ENCODE assay signal across 9 mouse cellular contexts in the genomic region with DNA sequence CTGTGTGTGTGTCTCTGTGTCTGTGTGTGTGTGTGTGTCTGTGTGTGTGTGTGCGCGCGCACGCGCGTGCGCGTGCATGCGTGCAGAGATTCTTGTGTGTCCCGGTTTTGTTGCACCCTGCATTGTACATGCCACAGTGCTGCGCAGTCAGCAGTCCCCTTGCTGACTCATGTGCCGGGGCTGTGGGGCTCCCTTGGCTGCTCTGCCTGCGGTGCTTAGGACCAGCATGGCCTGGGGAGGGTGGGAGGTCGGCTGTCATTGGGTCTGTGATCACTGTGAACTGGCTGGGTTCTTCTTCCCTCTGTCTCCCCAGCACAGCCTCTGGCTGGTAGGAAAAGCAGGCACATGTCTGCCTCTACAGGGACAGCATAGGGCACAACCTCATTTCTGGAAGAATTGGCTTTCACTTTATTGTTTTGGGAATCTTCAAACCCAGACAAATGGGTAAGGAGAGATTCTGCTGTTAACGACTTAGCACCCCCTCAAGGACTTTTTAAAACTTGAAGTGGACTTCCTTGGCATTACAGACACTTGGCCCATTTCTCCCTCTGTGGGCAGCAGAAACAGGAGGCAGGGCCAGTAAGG. TPM values are rescaled to one million over a fixed set of nuclear protein-coding genes. Genes with fewer than 3 reads are reported as not detected.
A peak's percentile ranks its signal among the peaks of the same experiment; 100 is the strongest.
DNase-seq lines count a peak whose midpoint lies in the region; ATAC-seq lines count a peak whose summit lies in the region.
"Had no signal": no experiment of that assay in that cellular context is flagged by ENCODE, and none has a peak within 500 bp of the region (broad histone marks: within the 10 kb centered on the region; RNA-seq: fewer than 3 reads in every experiment).

No protein-coding gene starts in this region.

- peak overlapping the region; percentile 16 for H3K4me3 ChIP-seq in embryonic facial prominence, embryonic 13.5 days
- peak overlapping the region; percentile 36 for H3K4me3 ChIP-seq in hindbrain, embryonic 10.5 days
- no peak overlapping the region for H3K4me3 ChIP-seq in limb, embryonic 12.5 days (replicated peaks)
- peak overlapping the region; percentile 3; the same call in 1 of the 2 replicates for H3K4me3 ChIP-seq in midbrain, embryonic 13.5 days (replicated peaks)

- H3K36me3 ChIP-seq in embryonic facial prominence, embryonic 13.5 days, result no peaks in the 10 kb centered on the region
- peaks cover 7% of the 10 kb centered on the region for H3K36me3 ChIP-seq in hindbrain, embryonic 10.5 days
- peaks cover 1% of the 10 kb centered on the region for H3K36me3 ChIP-seq in limb, embryonic 12.5 days
- no peaks in the 10 kb centered on the region for H3K36me3 ChIP-seq in midbrain, embryonic 13.5 days
- H3K36me3 ChIP-seq: G1E had no signal

- no peaks in the 10 kb centered on the region for H3K27me3 ChIP-seq in embryonic facial prominence, embryonic 13.5 days
- H3K27me3 ChIP-seq in hindbrain, embryonic 10.5 days (ENCODE audit: insufficient read depth, poor library complexity, severe bottlenecking), result no peaks in the 10 kb centered on the region
- no peaks in the 10 kb centered on the region for H3K27me3 ChIP-seq in limb, embryonic 12.5 days
- H3K27me3 ChIP-seq in midbrain, embryonic 13.5 days, result no peaks in the 10 kb centered on the region

- no peaks in the 10 kb centered on the region for H3K9me3 ChIP-seq in embryonic facial prominence, embryonic 13.5 days
- H3K9me3 ChIP-seq in hindbrain, embryonic 10.5 days, result no peaks in the 10 kb centered on the region
- no peaks in the 10 kb centered on the region for H3K9me3 ChIP-seq in limb, embryonic 12.5 days
- no peaks in the 10 kb centered on the region for H3K9me3 ChIP-seq in midbrain, embryonic 13.5 days
- H3K9me3 ChIP-seq: G1E had no signal

- ATAC-seq in embryonic facial prominence, embryonic 13.5 days (ENCODE audit: insufficient number of reproducible peaks, insufficient read depth, low FRiP score, low TSS enrichment, low read depth), result no peak
- ATAC-seq in limb, embryonic 12.5 days (ENCODE audit: insufficient number of reproducible peaks, insufficient read depth, low FRiP score, low TSS enrichment, low read depth), result no peak
- peak; percentile 56 for ATAC-seq in midbrain, embryonic 13.5 days

- H3K4me2 ChIP-seq in embryonic facial prominence, embryonic 13.5 days, result peak overlapping the region; percentile 50
- peak overlapping the region; percentile 35 for H3K4me2 ChIP-seq in limb, embryonic 12.5 days
- H3K4me2 ChIP-seq in midbrain, embryonic 13.5 days (replicated peaks), result peak overlapping the region; percentile 46

- peak; percentile 28 for DNase-seq in cerebellum, adult 8-10 months
- DNase-seq in cerebellum, adult 11 months, result no peak
- DNase-seq in CD4-positive helper T cell, adult 2 months (ENCODE audit: low read depth, low spot score), result peak; percentile 84
- no peak for DNase-seq in hindbrain, embryonic 10.5 days (ENCODE audit: low spot score)
- peak; percentile 72 for DNase-seq in thymus, postnatal 14 days

- 59% methylated on average over 15 of the region's 15 CpGs for WGBS in embryonic facial prominence, embryonic 13.5 days
- WGBS in hindbrain, embryonic 10.5 days, result 60% methylated on average over 15 of the region's 15 CpGs
- WGBS in limb, embryonic 12.5 days, result 67% methylated on average over 15 of the region's 15 CpGs
- 61% methylated on average over 15 of the region's 15 CpGs for WGBS in midbrain, embryonic 13.5 days

- peaks cover 47% of the 10 kb centered on the region for H3K4me1 ChIP-seq in embryonic facial prominence, embryonic 13.5 days
- H3K4me1 ChIP-seq in hindbrain, embryonic 10.5 days (replicated peaks), result peaks cover 63% of the 10 kb centered on the region
- peaks cover 50% of the 10 kb centered on the region for H3K4me1 ChIP-seq in limb, embryonic 12.5 days (replicated peaks)
- H3K4me1 ChIP-seq in midbrain, embryonic 13.5 days (replicated peaks), result peaks cover 67% of the 10 kb centered on the region

- peak overlapping the region; percentile 85; the same call in 1 of the 2 replicates for H3K27ac ChIP-seq in embryonic facial prominence, embryonic 13.5 days
- peak overlapping the region; percentile 90 for H3K27ac ChIP-seq in hindbrain, embryonic 10.5 days
- peak overlapping the region; percentile 85 for H3K27ac ChIP-seq in limb, embryonic 12.5 days
- H3K27ac ChIP-seq in midbrain, embryonic 13.5 days, result peak overlapping the region; percentile 78

- peak overlapping the region; percentile 52; the same call in 1 of the 2 replicates for H3K9ac ChIP-seq in embryonic facial prominence, embryonic 13.5 days
- no peak overlapping the region; the same call in 1 of the 2 replicates for H3K9ac ChIP-seq in limb, embryonic 12.5 days (replicated peaks)
- peak overlapping the region; percentile 60 for H3K9ac ChIP-seq in midbrain, embryonic 13.5 days (replicated peaks)

RNA-seq across cellular contexts. Expression of a gene that starts 11.2 kb away (rescaled TPM):
- polyA plus RNA-seq in embryonic facial prominence, embryonic 13.5 days (2015; fragmentation: Nextera tagmentation; extraction: Ambion mirVana), result 8.1 and 9.8 TPM in 2 replicates
- 9.5 and 13.4 TPM in 2 replicates for polyA plus RNA-seq in hindbrain, embryonic 10.5 days (2016; fragmentation: Nextera tagmentation; extraction: Ambion mirVana)
- 13.3 and 14.5 TPM in 2 replicates for polyA plus RNA-seq in limb, embryonic 12.5 days (2016; fragmentation: Nextera tagmentation; extraction: Ambion mirVana)
- 21.3 and 22.7 TPM in 2 replicates for polyA plus RNA-seq in midbrain, embryonic 13.5 days (2015; fragmentation: Nextera tagmentation; extraction: Ambion mirVana)
- polyA plus RNA-seq: G1E had no signal

Comparison
In these comparisons a context has a peak if more than half of its experiments do, and no peak if none do; other contexts are left out.
1. DNase-seq: peak in cerebellum, adult 8-10 months (single experiment), CD4-positive helper T cell, adult 2 months (single experiment) and thymus, postnatal 14 days (single experiment); none in cerebellum, adult 11 months (single experiment) and hindbrain, embryonic 10.5 days (single experiment).
2. Peak in every context shown above with its lines, with median percentiles within 50 percentile points of each other: H3K27ac ChIP-seq and H3K4me2 ChIP-seq.